Mouse (Mus musculus) midbrain, embryonic 15.5 days (tissue): ENCODE data around the gene Spocd1. TPM values are rescaled to one million over a fixed set of nuclear protein-coding genes. Genes with fewer than 3 reads are reported as not detected.
A peak's percentile ranks its signal among the peaks of the same experiment; 100 is the strongest.

Experiments used
- ATAC-seq: fragments of 200-750 bp; cut with Nextera tagmentation; replicated peaks from 2 replicates; pipeline ENCODE4 v1.8.0; 2017; ENCODE audit warnings: moderate TSS enrichment
- H3K27ac ChIP-seq: fragments of 300-500 bp; sonication (generic); 2 replicates; pipeline ENCODE4 v1.5.1; 2015; ENCODE audit warnings: mild to moderate bottlenecking, inconsistent platforms
- H3K27me3 ChIP-seq: fragments of 300-500 bp; sonication (generic); replicated peaks from 2 replicates; pipeline ENCODE4 v1.6.1; 2015; ENCODE audit warnings: inconsistent platforms
- H3K36me3 ChIP-seq: fragments of 300-500 bp; sonication (generic); replicated peaks from 2 replicates; pipeline ENCODE4 v1.6.1; 2015; ENCODE audit warnings: inconsistent platforms
- H3K4me1 ChIP-seq: fragments of 300-500 bp; sonication (generic); 2 replicates; pipeline ENCODE4 v1.6.1; 2015; ENCODE audit warnings: inconsistent platforms
- H3K4me2 ChIP-seq: fragments of 300-500 bp; sonication (generic); 2 replicates; pipeline ENCODE4 v1.6.1; 2015; ENCODE audit warnings: inconsistent platforms, mild to moderate bottlenecking, moderate library complexity
- H3K4me3 ChIP-seq: fragments of 300-500 bp; sonication (generic); 2 replicates; pipeline ENCODE4 v1.5.1; 2015; ENCODE audit warnings: mild to moderate bottlenecking, inconsistent platforms
- H3K9ac ChIP-seq: fragments of 300-500 bp; sonication (generic); 2 replicates; pipeline ENCODE4 v1.6.1; 2015; ENCODE audit warnings: mild to moderate bottlenecking, inconsistent platforms
- H3K9me3 ChIP-seq: fragments of 300-500 bp; sonication (generic); 2 replicates; pipeline ENCODE4 v1.6.1; 2016; ENCODE audit warnings: inconsistent platforms
- WGBS: fragments of 180-500 bp; shearing (Covaris S2); methylation state at CpG from one replicate; pipeline ENCODE4 v1.1.7; 2015; ENCODE audit warnings: mixed read lengths; 5-methylcytosine and 5-hydroxymethylcytosine counted together
- polyA plus RNA-seq: library from polyadenylated mRNA; unstranded; fragments of >200 nt; fragmentation: Nextera tagmentation; extraction: Ambion mirVana; gene quantifications from 2 replicates; pipeline ENCODE4 v1.2.1, GENCODE M21; 2015

Gene Spocd1
- polyA plus RNA-seq, 1 experiment from 2014 or later: not detected

DNA sequence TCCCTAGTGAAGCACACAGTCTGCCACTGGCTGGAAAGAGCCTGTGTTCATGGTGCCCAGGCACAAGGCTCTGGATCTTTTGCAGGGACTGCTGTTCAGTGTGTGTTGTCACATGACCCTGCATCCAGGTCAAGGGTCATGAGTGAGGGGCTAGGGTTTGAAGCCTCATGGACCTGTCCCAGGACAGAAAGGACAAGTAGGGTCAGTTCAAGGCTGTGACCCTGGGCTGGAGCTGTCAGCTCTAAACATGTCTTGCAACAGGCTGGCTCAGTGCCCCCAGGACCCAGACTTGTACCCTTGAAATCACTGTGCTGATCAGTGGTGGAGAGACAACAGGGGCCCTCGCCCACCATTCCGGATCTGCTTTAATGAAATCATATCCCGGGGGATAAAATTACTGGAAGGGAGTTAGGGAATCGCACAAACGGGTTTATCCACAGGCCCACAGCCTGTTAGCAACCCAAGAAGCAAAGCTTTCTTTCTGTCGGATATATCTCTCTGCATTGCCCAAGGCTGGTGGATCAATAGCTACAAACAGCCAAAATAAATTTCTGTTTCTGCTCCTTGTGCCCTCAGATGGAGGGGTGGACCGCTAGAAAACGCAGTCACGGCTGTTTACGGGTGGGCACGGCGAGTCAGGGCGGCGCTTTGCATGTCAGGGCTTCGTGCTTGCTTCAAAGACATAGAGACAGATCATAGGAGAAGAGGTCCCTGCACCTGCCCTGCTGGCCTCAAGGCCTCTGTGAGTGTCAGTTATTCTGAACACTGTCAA lies 8.3 kb upstream of the Spocd1 start:
- Histone ChIP-seq H3K27me3 (no peaks in the 10 kb centered on the region), H3K9ac (no peak overlapping the region), H3K27ac (0 out of 2 replicates have a peak overlapping the region, but pooled peaks have one; percentile 24), H3K4me1 (peaks cover 7% of the 10 kb centered on the region; the same call in 1 of the 2 replicates), H3K4me2 (no peak overlapping the region), H3K36me3 (no peaks in the 10 kb centered on the region), H3K4me3 (no peak overlapping the region), H3K9me3 (no peaks in the 10 kb centered on the region)
- WGBS: 87% methylated on average over 15 of the region's 15 CpGs
- ATAC-seq: no peak

DNA sequence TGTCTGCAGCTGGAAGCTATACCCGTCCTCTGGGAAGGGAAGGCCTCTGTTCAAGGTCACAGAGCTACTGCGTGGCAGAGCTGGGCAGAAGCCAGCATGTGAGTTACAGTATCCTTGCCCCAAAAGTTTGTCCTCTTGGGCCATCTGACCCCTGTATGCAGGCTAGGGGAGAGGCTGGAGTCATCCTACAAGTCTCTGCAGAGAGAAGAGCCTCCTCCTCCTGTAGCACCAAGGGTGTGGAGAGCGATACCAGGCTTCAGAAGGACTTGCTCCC lies 7.8 kb upstream of the Spocd1 start:
- H3K27ac ChIP-seq: 0 out of 2 replicates have a peak overlapping the region, but pooled peaks have one; percentile 24

GRCm38 (mm10) chr4:129924143-129924542 lies 4.9 kb upstream of the Spocd1 start:
- no peaks in the 10 kb centered on the region for H3K36me3 ChIP-seq
- WGBS: 91% methylated on average over 8 of the region's 8 CpGs
- no peaks in the 10 kb centered on the region for H3K9me3 ChIP-seq
- no peak overlapping the region for H3K27ac ChIP-seq
- ATAC-seq: no peak
- H3K4me2 ChIP-seq: no peak overlapping the region
- no peak overlapping the region for H3K4me3 ChIP-seq
- H3K27me3 ChIP-seq: 0 out of 2 replicates have a peak, but pooled peaks cover under 1% of the 10 kb centered on the region
- peaks cover 5% of the 10 kb centered on the region for H3K4me1 ChIP-seq
- H3K9ac ChIP-seq: no peak overlapping the region

More for the DNA sequence above, 7.8 kb upstream of the Spocd1 start:
- Histone ChIP-seq H3K9me3 (no peaks in the 10 kb centered on the region), H3K36me3 (no peaks in the 10 kb centered on the region), H3K4me3 (no peak overlapping the region), H3K9ac (no peak overlapping the region), H3K4me2 (no peak overlapping the region), H3K4me1 (peaks cover 7% of the 10 kb centered on the region; the same call in 1 of the 2 replicates), H3K27me3 (no peaks in the 10 kb centered on the region)
- no peak for ATAC-seq
- 84% methylated on average over 3 of the region's 3 CpGs for WGBS

DNA sequence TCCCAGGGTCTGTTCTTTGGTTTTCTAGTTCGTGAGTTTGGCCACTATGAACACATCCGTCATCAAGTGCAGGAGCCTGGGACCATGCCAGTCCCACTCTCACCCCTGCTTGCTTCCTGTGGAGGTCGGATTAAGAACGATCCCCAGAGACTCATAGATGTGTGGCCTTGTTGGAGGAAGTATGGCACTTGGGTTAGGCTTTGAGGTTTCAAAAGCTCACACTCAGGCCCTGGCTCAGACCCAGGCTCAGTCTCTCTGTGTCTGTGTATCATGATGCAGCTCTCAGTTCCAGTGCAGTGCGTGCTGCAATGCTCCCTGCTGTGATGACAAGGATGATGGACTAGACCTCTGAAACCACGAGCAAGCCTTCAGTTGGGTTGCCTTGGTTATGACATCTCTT lies 4.4 kb upstream of the Spocd1 start:
- H3K4me1 ChIP-seq: peaks cover 5% of the 10 kb centered on the region
- WGBS: 76% methylated on average over 6 of the region's 6 CpGs
- H3K27me3 ChIP-seq: 0 out of 2 replicates have a peak, but pooled peaks cover 4% of the 10 kb centered on the region
- H3K9ac ChIP-seq: no peak overlapping the region
- no peak overlapping the region for H3K27ac ChIP-seq
- no peaks in the 10 kb centered on the region for H3K36me3 ChIP-seq
- no peak overlapping the region for H3K4me3 ChIP-seq
- ATAC-seq: no peak
- H3K9me3 ChIP-seq: no peaks in the 10 kb centered on the region
- no peak overlapping the region for H3K4me2 ChIP-seq

- H3K9me3 ChIP-seq: no peaks in the 10 kb centered on the region
- no peak overlapping the region for H3K27ac ChIP-seq
- no peak overlapping the region for H3K4me2 ChIP-seq
- H3K27me3 ChIP-seq: 0 out of 2 replicates have a peak, but pooled peaks cover 4% of the 10 kb centered on the region
- H3K36me3 ChIP-seq: no peaks in the 10 kb centered on the region
- ATAC-seq: no peak
- no peak overlapping the region for H3K4me3 ChIP-seq
- no peak overlapping the region for H3K9ac ChIP-seq
- 59% methylated on average over 8 of the region's 8 CpGs for WGBS
- peaks cover 5% of the 10 kb centered on the region for H3K4me1 ChIP-seq
Measured at GRCm38 (mm10) chr4:129926544-129926943, 2.5 kb upstream of the Spocd1 start.

GRCm38 (mm10) chr4:129927091-129927490 lies 2.0 kb upstream of the Spocd1 start:
- Histone ChIP-seq H3K9ac (no peak overlapping the region), H3K4me3 (no peak overlapping the region), H3K4me1 (peaks cover 5% of the 10 kb centered on the region), H3K9me3 (no peaks in the 10 kb centered on the region), H3K36me3 (no peaks in the 10 kb centered on the region), H3K27ac (no peak overlapping the region), H3K27me3 (0 out of 2 replicates have a peak, but pooled peaks cover 4% of the 10 kb centered on the region), H3K4me2 (no peak overlapping the region)
- 88% methylated on average over 3 of the region's 3 CpGs for WGBS
- ATAC-seq: no peak

DNA sequence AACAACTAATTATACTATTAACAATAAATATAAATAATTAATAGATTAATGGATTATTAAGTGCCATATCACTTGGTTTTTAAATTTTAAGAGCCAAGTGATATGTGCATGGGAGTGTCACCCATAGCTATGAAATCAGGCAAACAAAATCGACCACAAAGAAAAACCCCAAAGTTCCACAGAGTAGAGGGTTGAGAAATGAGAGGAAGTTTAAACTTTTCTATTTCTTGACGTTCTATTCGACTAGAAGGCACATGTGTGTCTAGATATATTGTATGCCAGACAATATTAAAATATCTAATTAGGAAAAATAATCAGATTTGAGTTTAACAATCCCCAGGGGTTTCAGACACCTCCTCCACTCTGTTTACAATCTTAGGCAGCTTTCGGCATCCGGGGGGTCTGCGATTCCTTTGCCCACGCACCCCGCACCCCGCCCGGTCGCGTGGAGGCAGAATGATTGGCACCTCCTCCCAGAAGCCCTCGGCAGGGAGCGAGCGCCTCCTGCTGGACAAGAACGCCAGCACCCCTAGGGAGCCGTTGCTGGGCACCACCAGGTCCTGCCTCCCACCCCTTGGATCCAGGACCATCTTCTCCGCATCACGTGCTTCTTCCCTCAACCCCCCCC lies 811 bp upstream of the Spocd1 start:
- no peak overlapping the region for H3K27ac ChIP-seq
- no peak for ATAC-seq
- H3K36me3 ChIP-seq: no peaks in the 10 kb centered on the region
- H3K27me3 ChIP-seq: 0 out of 2 replicates have a peak, but pooled peaks cover 4% of the 10 kb centered on the region
- 5% methylated on average over 18 of the region's 19 CpGs for WGBS
- H3K4me2 ChIP-seq: peak overlapping the region; percentile 29; the same call in 1 of the 2 replicates
- peaks cover 5% of the 10 kb centered on the region for H3K4me1 ChIP-seq
- peak overlapping the region; percentile 3; the same call in 1 of the 2 replicates for H3K4me3 ChIP-seq
- no peak overlapping the region for H3K9ac ChIP-seq
- H3K9me3 ChIP-seq: no peaks in the 10 kb centered on the region

DNA sequence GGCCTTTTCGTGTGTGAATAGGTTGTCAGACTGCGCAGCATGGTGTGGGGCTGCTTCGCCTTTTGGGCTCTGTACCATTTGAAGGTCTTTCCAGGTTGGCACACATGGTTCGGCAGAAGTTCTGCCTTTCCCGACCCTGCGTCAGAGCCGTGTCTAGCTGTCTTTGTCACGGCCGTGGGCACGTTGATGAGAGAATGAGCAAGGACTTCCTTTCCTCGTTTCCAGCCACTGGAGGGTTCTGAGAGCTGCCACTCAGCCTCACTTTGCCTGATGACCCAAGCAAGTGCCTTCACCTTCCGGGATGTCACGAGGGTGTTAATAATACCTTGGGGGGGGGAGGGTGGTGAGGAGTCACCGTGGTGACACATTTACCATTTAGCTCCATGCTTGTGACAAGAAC lies 4.6 kb downstream of the Spocd1 start:
- no peaks in the 10 kb centered on the region for H3K36me3 ChIP-seq
- H3K4me1 ChIP-seq: peaks cover 14% of the 10 kb centered on the region
- H3K4me3 ChIP-seq: no peak overlapping the region
- no peak overlapping the region; the same call in 1 of the 2 replicates for H3K4me2 ChIP-seq
- no peak for ATAC-seq
- H3K9ac ChIP-seq: no peak overlapping the region
- peak overlapping the region; percentile 34; the same call in 1 of the 2 replicates for H3K27ac ChIP-seq
- no peaks in the 10 kb centered on the region for H3K9me3 ChIP-seq
- H3K27me3 ChIP-seq: 0 out of 2 replicates have a peak, but pooled peaks cover 4% of the 10 kb centered on the region
- 69% methylated on average over 14 of the region's 14 CpGs for WGBS

DNA sequence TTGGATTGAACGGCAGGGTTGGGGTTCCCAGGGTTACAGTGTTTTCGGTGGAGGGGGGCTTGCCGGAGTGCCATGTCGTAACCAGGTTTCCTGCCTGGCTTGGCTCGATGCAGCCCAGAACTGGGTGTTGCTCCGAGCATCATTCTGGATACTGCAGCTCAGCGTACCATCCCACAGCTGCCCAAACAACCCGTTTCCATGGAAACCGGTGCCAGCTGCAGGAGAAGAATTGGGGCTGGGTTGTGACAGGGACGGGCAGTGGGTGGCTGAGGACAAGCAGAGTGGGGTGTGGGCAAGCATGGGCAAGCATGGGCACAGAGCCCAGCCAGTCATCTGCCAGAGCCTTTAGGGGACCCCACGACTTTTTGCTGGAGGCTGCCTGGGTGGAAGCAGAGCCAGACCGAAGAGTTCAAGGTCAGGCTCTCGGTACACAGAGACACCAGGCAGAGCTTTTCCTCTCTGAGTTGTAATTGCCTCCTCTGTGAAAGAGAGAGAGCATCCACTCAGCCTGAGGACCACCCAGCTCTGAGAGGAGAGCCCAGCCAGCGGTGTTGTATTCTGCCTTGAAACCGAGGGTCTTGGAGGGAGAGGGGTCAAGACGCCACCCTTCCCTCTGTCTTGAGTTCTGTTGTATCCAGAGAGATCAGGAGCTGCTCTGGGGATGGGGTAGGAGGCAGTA lies 5.3 kb downstream of the Spocd1 start:
- Histone ChIP-seq H3K27ac (peak overlapping the region; percentile 22; the same call in 1 of the 2 replicates), H3K27me3 (0 out of 2 replicates have a peak, but pooled peaks cover 2% of the 10 kb centered on the region), H3K36me3 (no peaks in the 10 kb centered on the region), H3K9me3 (no peaks in the 10 kb centered on the region), H3K4me2 (no peak overlapping the region; the same call in 1 of the 2 replicates), H3K4me1 (peaks cover 14% of the 10 kb centered on the region), H3K4me3 (no peak overlapping the region), H3K9ac (no peak overlapping the region)
- ATAC-seq: 0 out of 2 replicates have a peak, but pooled peaks have one; percentile 66
- 62% methylated on average over 16 of the region's 16 CpGs for WGBS

- H3K4me3 ChIP-seq: no peak overlapping the region
- H3K9ac ChIP-seq: no peak overlapping the region
- H3K4me1 ChIP-seq: no peaks in the 10 kb centered on the region
- H3K4me2 ChIP-seq: no peak overlapping the region
- no peak overlapping the region for H3K27ac ChIP-seq
- no peaks in the 10 kb centered on the region for H3K36me3 ChIP-seq
- WGBS: 71% methylated on average over 6 of the region's 6 CpGs
- ATAC-seq: no peak
- no peaks in the 10 kb centered on the region for H3K27me3 ChIP-seq
- no peaks in the 10 kb centered on the region for H3K9me3 ChIP-seq
Measured at GRCm38 (mm10) chr4:129951359-129951821, 22.3 kb downstream of the Spocd1 start.

- H3K9ac ChIP-seq: no peak overlapping the region
- no peak for ATAC-seq
- no peak overlapping the region for H3K27ac ChIP-seq
- no peak overlapping the region for H3K4me3 ChIP-seq
- H3K9me3 ChIP-seq: no peaks in the 10 kb centered on the region
- no peak overlapping the region for H3K4me2 ChIP-seq
- H3K27me3 ChIP-seq: no peaks in the 10 kb centered on the region
- WGBS: 54% methylated on average over 5 of the region's 5 CpGs
- H3K4me1 ChIP-seq: no peaks in the 10 kb centered on the region
- no peaks in the 10 kb centered on the region for H3K36me3 ChIP-seq
Measured at GRCm38 (mm10) chr4:129952241-129952810, 23.3 kb downstream of the Spocd1 start.

DNA sequence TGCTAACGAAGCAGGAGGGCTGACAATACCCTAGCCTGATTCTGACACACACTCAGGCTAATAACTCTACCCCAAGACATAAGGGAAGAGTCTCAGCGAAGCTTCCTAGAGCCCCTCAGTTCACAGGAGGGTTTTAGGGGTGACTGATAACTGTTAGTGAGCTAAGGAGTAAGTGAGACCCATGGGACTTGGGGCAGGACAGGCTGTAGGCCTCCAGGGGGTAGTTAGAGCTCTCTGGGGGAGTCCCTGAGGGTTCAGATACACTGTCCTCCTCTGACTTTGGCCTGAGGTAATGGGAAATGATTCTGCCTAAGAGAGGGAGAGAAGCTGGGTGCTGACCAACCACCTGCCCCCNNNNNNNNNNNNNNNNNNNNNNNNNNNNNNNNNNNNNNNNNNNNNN lies 25.5 kb downstream of the Spocd1 start:
- WGBS: 63% methylated on average over 2 of the region's 2 CpGs
- Histone ChIP-seq H3K27ac (no peak overlapping the region), H3K9me3 (no peaks in the 10 kb centered on the region), H3K4me3 (no peak overlapping the region), H3K4me1 (peaks cover 5% of the 10 kb centered on the region), H3K36me3 (no peaks in the 10 kb centered on the region), H3K9ac (no peak overlapping the region), H3K27me3 (0 out of 2 replicates have a peak, but pooled peaks cover 4% of the 10 kb centered on the region), H3K4me2 (no peak overlapping the region)
- ATAC-seq: no peak
